Comparison of ENCODE assay signal across 17 mouse cellular contexts in genomic region chr16:33410605-33411004, GRCm38 (mm10). TPM values are rescaled to one million over a fixed set of nuclear protein-coding genes. Genes with fewer than 3 reads are reported as not detected.
DNase-seq lines count a peak whose midpoint lies in the region; ATAC-seq and TF ChIP-seq lines count a peak whose summit lies in the region.
"Had no signal": no experiment of that assay in that cellular context is flagged by ENCODE, and none has a peak within 500 bp of the region (broad histone marks: within the 10 kb centered on the region; RNA-seq: fewer than 3 reads in every experiment).

No protein-coding gene starts in this region.

- H3K27me3 ChIP-seq in heart, postnatal 0 days (ENCODE audit: control insufficient read depth, insufficient read depth, low read length) = no peaks in the 10 kb centered on the region
- no peaks in the 10 kb centered on the region for H3K27me3 ChIP-seq in heart, embryonic 12.5 days (replicated peaks)
- no peaks in the 10 kb centered on the region for H3K27me3 ChIP-seq in liver, embryonic 11.5 days (replicated peaks; ENCODE audit: control insufficient read depth, insufficient read depth, low read length)
- no peaks in the 10 kb centered on the region for H3K27me3 ChIP-seq in liver, postnatal 0 days (ENCODE audit: insufficient read depth, low read length)
- H3K27me3 ChIP-seq: embryonic facial prominence, embryonic 13.5 days; embryonic facial prominence, embryonic 15.5 days; forebrain, embryonic 12.5 days had no signal

- ATAC-seq in heart, postnatal 0 days (ENCODE audit: insufficient read depth, low read depth) = no peak
- ATAC-seq in heart, embryonic 12.5 days (ENCODE audit: insufficient number of reproducible peaks, low FRiP score) = no peak
- no peak for ATAC-seq in liver, embryonic 11.5 days (replicated peaks; ENCODE audit: low FRiP score)
- no peak for ATAC-seq in liver, postnatal 0 days
- ATAC-seq: forebrain, embryonic 14.5 days; forebrain, embryonic 16.5 days had no signal

- no peak overlapping the region for H3K4me2 ChIP-seq in heart, postnatal 0 days (ENCODE audit: low read depth, low read length)
- H3K4me2 ChIP-seq in heart, embryonic 12.5 days = no peak overlapping the region
- peak overlapping the region; percentile 4; the same call in 1 of the 2 replicates for H3K4me2 ChIP-seq in liver, embryonic 11.5 days
- no peak overlapping the region for H3K4me2 ChIP-seq in liver, postnatal 0 days (ENCODE audit: low read depth, low read length)
- H3K4me2 ChIP-seq: embryonic facial prominence, embryonic 13.5 days; embryonic facial prominence, embryonic 15.5 days; forebrain, embryonic 12.5 days had no signal

- TF ChIP-seq CTCF in heart, postnatal 0 days (IDR thresholded peaks at IDR 0.05; ENCODE audit: low read depth) = no peak
- no peak for TF ChIP-seq CTCF in liver, postnatal 0 days (IDR thresholded peaks at IDR 0.05; ENCODE audit: low read depth)

- DNase-seq in heart, postnatal 0 days (ENCODE audit: low spot score) = no peak
- DNase-seq in liver, embryonic 11.5 days (ENCODE audit: low spot score) = no peak
- DNase-seq in liver, postnatal 0 days = no peak
- peak; percentile 3 for DNase-seq in NIH3T3 (ENCODE audit: low read depth)
- DNase-seq in gastrocnemius, postnatal 4 days (ENCODE audit: low spot score in 2 of 2) = no peak
- DNase-seq: adrenal gland, adult 2 months; adrenal gland, postnatal 10 days; adrenal gland, postnatal 25 days; embryo, embryonic 11 days had no signal

- no peak overlapping the region for H3K4me3 ChIP-seq in heart, postnatal 0 days (ENCODE audit: low read depth, low read length)
- no peak overlapping the region for H3K4me3 ChIP-seq in heart, embryonic 12.5 days
- H3K4me3 ChIP-seq in liver, embryonic 11.5 days (ENCODE audit: low read depth, low read length) = no peak overlapping the region
- no peak overlapping the region for H3K4me3 ChIP-seq in liver, postnatal 0 days (ENCODE audit: low read depth, low read length)
- H3K4me3 ChIP-seq: embryonic facial prominence, embryonic 13.5 days; embryonic facial prominence, embryonic 15.5 days; erythroblast, embryonic 14.5 days; forebrain, embryonic 10.5 days; forebrain, embryonic 12.5 days had no signal

- peaks cover 30% of the 10 kb centered on the region for H3K4me1 ChIP-seq in heart, postnatal 0 days (ENCODE audit: control insufficient read depth, insufficient read depth)
- peaks cover 37% of the 10 kb centered on the region for H3K4me1 ChIP-seq in heart, embryonic 12.5 days (replicated peaks)
- peaks cover 11% of the 10 kb centered on the region for H3K4me1 ChIP-seq in liver, embryonic 11.5 days (replicated peaks; ENCODE audit: control insufficient read depth, insufficient read depth, low read length)
- H3K4me1 ChIP-seq in liver, postnatal 0 days (ENCODE audit: insufficient read depth) = peaks cover 13% of the 10 kb centered on the region

- no peaks in the 10 kb centered on the region for H3K9me3 ChIP-seq in heart, postnatal 0 days (replicated peaks; ENCODE audit: control insufficient read depth, low read length)
- H3K9me3 ChIP-seq in heart, embryonic 12.5 days (replicated peaks) = no peaks in the 10 kb centered on the region
- no peaks in the 10 kb centered on the region for H3K9me3 ChIP-seq in liver, embryonic 11.5 days (ENCODE audit: control insufficient read depth, low read length)
- no peaks in the 10 kb centered on the region for H3K9me3 ChIP-seq in liver, postnatal 0 days (ENCODE audit: low read length)
- H3K9me3 ChIP-seq: embryonic facial prominence, embryonic 13.5 days; embryonic facial prominence, embryonic 15.5 days; forebrain, embryonic 10.5 days; forebrain, embryonic 12.5 days had no signal

- no peak for TF ChIP-seq EP300 in heart, postnatal 0 days (IDR thresholded peaks at IDR 0.05; ENCODE audit: low read depth)
- TF ChIP-seq EP300 in liver, postnatal 0 days (IDR thresholded peaks at IDR 0.05; ENCODE audit: low read depth) = no peak

- no peak overlapping the region for H3K9ac ChIP-seq in heart, postnatal 0 days (replicated peaks; ENCODE audit: low read depth, low read length)
- H3K9ac ChIP-seq in heart, embryonic 12.5 days = no peak overlapping the region
- no peak overlapping the region for H3K9ac ChIP-seq in liver, embryonic 11.5 days (ENCODE audit: low read depth, low read length)
- H3K9ac ChIP-seq in liver, postnatal 0 days (replicated peaks) = no peak overlapping the region
- H3K9ac ChIP-seq: embryonic facial prominence, embryonic 13.5 days; embryonic facial prominence, embryonic 15.5 days; forebrain, embryonic 12.5 days had no signal

- H3K27ac ChIP-seq in heart, postnatal 0 days (ENCODE audit: low read depth) = peak overlapping the region; percentile 1; the same call in 1 of the 2 replicates
- H3K27ac ChIP-seq in heart, embryonic 12.5 days (ENCODE audit: poor library complexity, severe bottlenecking) = no peak overlapping the region
- no peak overlapping the region for H3K27ac ChIP-seq in liver, embryonic 11.5 days (ENCODE audit: low read depth, low read length)
- no peak overlapping the region for H3K27ac ChIP-seq in liver, postnatal 0 days (ENCODE audit: low read depth)
- H3K27ac ChIP-seq: embryonic facial prominence, embryonic 13.5 days; embryonic facial prominence, embryonic 15.5 days; forebrain, embryonic 10.5 days; forebrain, embryonic 12.5 days had no signal

- H3K36me3 ChIP-seq in heart, postnatal 0 days (replicated peaks; ENCODE audit: control insufficient read depth, insufficient read depth, low read length) = no peaks in the 10 kb centered on the region
- H3K36me3 ChIP-seq in heart, embryonic 12.5 days = no peaks in the 10 kb centered on the region
- no peaks in the 10 kb centered on the region for H3K36me3 ChIP-seq in liver, embryonic 11.5 days (ENCODE audit: control insufficient read depth, insufficient read depth, low read length)
- no peaks in the 10 kb centered on the region for H3K36me3 ChIP-seq in liver, postnatal 0 days (replicated peaks; ENCODE audit: insufficient read depth, low read length)
- H3K36me3 ChIP-seq: embryonic facial prominence, embryonic 13.5 days; embryonic facial prominence, embryonic 15.5 days; forebrain, embryonic 10.5 days had no signal

- 89% methylated on average over 1 of the region's 1 CpGs for WGBS in heart, postnatal 0 days
- WGBS in heart, embryonic 12.5 days = 90% methylated on average over 1 of the region's 1 CpGs
- WGBS in liver, embryonic 11.5 days = 56% methylated on average over 1 of the region's 1 CpGs
- WGBS in liver, postnatal 0 days (ENCODE audit: insufficient replicate concordance) = 44% methylated on average over 1 of the region's 1 CpGs

RNA-seq across cellular contexts. Expression of gene Zfp148, which starts 30.0 kb away (rescaled TPM):
- 20.7 and 21.8 TPM in 2 replicates for total RNA-seq in heart, postnatal 0 days (2014; rRNA removed; ENCODE audit: low replicate concordance)
- 30.0 and 30.3 TPM in 2 replicates for polyA plus RNA-seq in heart, postnatal 0 days (2015; fragmentation: Nextera tagmentation; extraction: Ambion mirVana)
- 46.5 and 48.4 TPM in 2 replicates for polyA plus RNA-seq in heart, embryonic 12.5 days (2016; fragmentation: Nextera tagmentation; extraction: Ambion mirVana)
- polyA plus RNA-seq in liver, embryonic 11.5 days (2014; fragmentation: Nextera tagmentation; extraction: Ambion mirVana) = 27.5 and 32.1 TPM in 2 replicates
- 11.7 and 13.2 TPM in 2 replicates for polyA plus RNA-seq in liver, postnatal 0 days (2015; fragmentation: Nextera tagmentation; extraction: Ambion mirVana)
- total RNA-seq in gastrocnemius, postnatal 4 days (2021) = 10 to 100 TPM; 48.7 to 51.5 TPM
